Mouse (Mus musculus): ENCODE measurements around the gene Slc2a1. TPM values are rescaled to one million over a fixed set of nuclear protein-coding genes. Genes with fewer than 3 reads are reported as not detected.

Gene Slc2a1
- polyA plus RNA-seq (2015; fragmentation: Nextera tagmentation; extraction: Ambion mirVana): 62.8 and 74.3 TPM in 2 replicates

DNA sequence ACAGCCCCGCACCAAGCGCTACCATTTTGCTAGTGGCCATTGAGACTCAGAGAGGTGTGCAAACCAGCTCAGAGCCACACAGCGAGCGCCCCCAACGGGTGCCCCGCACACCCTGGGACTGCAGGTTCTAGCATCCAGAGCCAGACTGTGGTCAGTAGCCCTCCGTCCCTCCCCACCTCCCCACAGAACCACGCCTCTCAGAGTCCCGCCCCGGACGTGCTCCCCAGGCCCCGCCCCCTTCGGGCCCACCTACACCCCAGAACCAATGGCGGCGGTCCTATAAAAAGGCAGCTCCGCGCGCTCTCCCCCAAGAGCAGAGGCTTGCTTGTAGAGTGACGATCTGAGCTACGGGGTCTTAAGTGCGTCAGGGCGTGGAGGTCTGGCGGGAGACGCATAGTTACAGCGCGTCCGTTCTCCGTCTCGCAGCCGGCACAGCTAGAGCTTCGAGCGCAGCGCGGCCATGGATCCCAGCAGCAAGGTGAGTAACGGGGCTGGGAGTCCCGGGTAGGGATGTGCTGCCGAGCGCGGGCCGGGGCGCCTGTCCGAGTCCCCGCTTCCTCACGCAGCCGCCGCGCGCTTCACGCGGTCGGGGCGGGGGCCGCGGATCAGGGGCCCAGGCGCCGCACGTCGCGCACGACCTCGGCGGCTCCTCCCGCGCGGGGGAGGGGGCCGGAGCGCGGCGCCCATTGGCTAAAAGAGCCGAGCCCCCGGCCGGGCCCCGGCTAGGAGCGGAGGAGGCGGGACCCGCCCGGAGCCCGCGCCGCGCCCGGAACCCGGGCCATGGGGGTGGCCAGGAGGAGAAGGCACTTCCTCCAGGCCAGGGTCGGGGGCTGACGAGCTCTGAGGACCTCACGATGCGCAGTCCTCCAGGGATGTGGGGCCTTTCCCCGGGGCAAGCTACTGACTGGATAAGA is at the start of gene Slc2a1:
Gene Slc2a1, plus strand, starts transcription at position 217 of the 914 bp plus-strand sequence.

DNA sequence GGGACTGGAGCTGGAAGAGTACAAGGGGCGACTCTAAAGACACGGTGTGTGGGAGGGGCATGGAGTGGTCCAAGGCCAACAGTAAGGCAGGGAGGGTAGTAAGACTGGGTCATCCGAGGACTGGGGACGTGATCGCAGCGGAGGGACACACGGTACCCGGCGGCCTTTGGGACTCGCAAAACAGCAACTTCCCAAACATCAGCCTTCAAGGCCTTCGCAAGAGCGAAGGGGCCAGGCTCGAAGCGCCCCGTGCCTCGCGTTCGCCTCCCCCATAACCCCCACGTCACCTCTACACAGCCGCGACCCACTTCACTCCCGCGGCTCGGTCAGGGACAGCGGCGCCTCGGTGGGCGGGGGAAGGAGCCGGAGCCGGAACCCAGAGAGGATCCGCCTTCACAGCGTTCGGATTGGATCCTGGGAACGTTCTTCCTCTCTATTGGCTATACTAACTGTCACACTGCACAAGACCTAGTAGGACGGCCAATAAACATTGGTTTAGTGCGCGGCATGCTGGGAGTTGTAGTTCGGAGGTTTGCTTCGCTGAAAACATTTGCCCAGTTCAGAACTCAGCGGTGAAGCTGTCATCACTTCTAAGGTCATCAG is 65.4 kb downstream of the Slc2a1 start, which contains the start of gene Zfp691:
Gene Zfp691, minus strand, starts transcription at position 345 of the 603 bp plus-strand sequence.

MicroRNAs within 50 kb of the gene (microRNA counts, 519-probe panel; counts per million panel counts)
- microRNA mmu-miR-1957: not detected

Small RNA genes within 50 kb of the gene (microRNA-seq; reads per million reads assigned to microRNA genes)
- not detected for gene Mir1957a

Other genes starting within 250 kb of the Slc2a1 start
- not detected in 2 replicates for gene Olfr1331, start 244.1 kb upstream of the Slc2a1 start, polyA plus RNA-seq (2015; fragmentation: Nextera tagmentation; extraction: Ambion mirVana)
- not detected in 2 replicates for gene Olfr1330, start 220.1 kb upstream of the Slc2a1 start, polyA plus RNA-seq (2015; fragmentation: Nextera tagmentation; extraction: Ambion mirVana)
- gene Olfr1329, start 191.2 kb upstream of the Slc2a1 start, polyA plus RNA-seq (2015; fragmentation: Nextera tagmentation; extraction: Ambion mirVana): not detected in 2 replicates
- gene Olfr1328, start 170.1 kb upstream of the Slc2a1 start, polyA plus RNA-seq (2015; fragmentation: Nextera tagmentation; extraction: Ambion mirVana): not detected in 2 replicates
- gene Lao1, start 147.1 kb upstream of the Slc2a1 start, polyA plus RNA-seq (2015; fragmentation: Nextera tagmentation; extraction: Ambion mirVana): not detected in 2 replicates
- gene Zfp691, start 65.5 kb downstream of the Slc2a1 start, polyA plus RNA-seq (2015; fragmentation: Nextera tagmentation; extraction: Ambion mirVana): 3.7 and 3.8 TPM in 2 replicates
- gene Ermap, start 81.3 kb downstream of the Slc2a1 start, polyA plus RNA-seq (2015; fragmentation: Nextera tagmentation; extraction: Ambion mirVana): 0.35 and 0.92 TPM in 2 replicates
- 117 and 125 TPM in 2 replicates for gene Svbp, start 86.6 kb downstream of the Slc2a1 start, polyA plus RNA-seq (2015; fragmentation: Nextera tagmentation; extraction: Ambion mirVana)
- 0.10 TPM in 1 of 2 replicates, not detected in the other for gene Tmem269, start 109.5 kb downstream of the Slc2a1 start, polyA plus RNA-seq (2015; fragmentation: Nextera tagmentation; extraction: Ambion mirVana)
- gene AU022252, start 124.0 kb downstream of the Slc2a1 start, polyA plus RNA-seq (2015; fragmentation: Nextera tagmentation; extraction: Ambion mirVana): 16.0 and 19.9 TPM in 2 replicates
- 28.1 and 33.4 TPM in 2 replicates for gene P3h1, start 124.2 kb downstream of the Slc2a1 start, polyA plus RNA-seq (2015; fragmentation: Nextera tagmentation; extraction: Ambion mirVana)
- gene Cldn19, start 146.7 kb downstream of the Slc2a1 start, polyA plus RNA-seq (2015; fragmentation: Nextera tagmentation; extraction: Ambion mirVana): not detected in 2 replicates
- 336 and 370 TPM in 2 replicates for gene Ybx1, start 185.9 kb downstream of the Slc2a1 start, polyA plus RNA-seq (2015; fragmentation: Nextera tagmentation; extraction: Ambion mirVana)
- 30.0 and 36.2 TPM in 2 replicates for gene Ppih, start 211.8 kb downstream of the Slc2a1 start, polyA plus RNA-seq (2015; fragmentation: Nextera tagmentation; extraction: Ambion mirVana)